Mouse (Mus musculus) kidney, embryonic 16.5 days (tissue): ENCODE results near the gene Mrpl23. TPM values are rescaled to one million over a fixed set of nuclear protein-coding genes. Genes with fewer than 3 reads are reported as not detected.

ENCODE experiments used
- ATAC-seq: fragments of 200-750 bp; cut with Nextera tagmentation; 2 replicates; pipeline ENCODE4 v1.8.0; 2017; ENCODE audit warnings: moderate TSS enrichment; ENCODE audit not compliant: low FRiP score, low TSS enrichment
- H3K27ac ChIP-seq: fragments of 300-500 bp; sonication (generic); 2 replicates; pipeline ENCODE4 v1.5.1; 2014; ENCODE audit warnings: low read length
- H3K27me3 ChIP-seq: fragments of 300-500 bp; sonication (generic); 2 replicates; pipeline ENCODE4 v1.6.1; 2014; ENCODE audit warnings: low read length, control low read depth, mixed read lengths; ENCODE audit not compliant: insufficient read depth
- H3K36me3 ChIP-seq: fragments of 300-500 bp; sonication (generic); 2 replicates; pipeline ENCODE4 v1.6.1; 2014; ENCODE audit warnings: low read length, control low read depth, mixed read lengths; ENCODE audit not compliant: insufficient read depth
- H3K4me1 ChIP-seq: fragments of 300-500 bp; sonication (generic); 2 replicates; pipeline ENCODE4 v1.6.1; 2014; ENCODE audit warnings: low read length, control low read depth, mixed read lengths; ENCODE audit not compliant: insufficient read depth
- H3K4me2 ChIP-seq: fragments of 300-500 bp; sonication (generic); replicated peaks from 2 replicates; pipeline ENCODE4 v1.6.1; 2014; ENCODE audit warnings: low read depth, low read length
- H3K4me3 ChIP-seq: fragments of 300-500 bp; sonication (generic); 2 replicates; pipeline ENCODE4 v1.5.1; 2014; ENCODE audit warnings: mild to moderate bottlenecking, low read length
- H3K9ac ChIP-seq: fragments of 300-500 bp; sonication (generic); replicated peaks from 2 replicates; pipeline ENCODE4 v1.6.1; 2014; ENCODE audit warnings: low read length
- H3K9me3 ChIP-seq: fragments of 300-500 bp; sonication (generic); 2 replicates; pipeline ENCODE4 v1.6.1; 2016; ENCODE audit warnings: low read length, control low read depth
- WGBS: fragments of 180-500 bp; shearing (Covaris S2); extraction: QIAGEN DNeasy Blood & Tissue Kit; methylation state at CpG from one replicate; pipeline ENCODE4 v1.1.7; 2014; 5-methylcytosine and 5-hydroxymethylcytosine counted together
- polyA plus RNA-seq: library from polyadenylated mRNA; unstranded; fragments of >200 nt; fragmentation: Nextera tagmentation; extraction: Ambion mirVana; gene quantifications from 2 replicates; pipeline ENCODE4 v1.2.1, GENCODE M21; 2015

The Mrpl23 gene
- polyA plus RNA-seq, 1 experiment from 2014 or later, result 24.6 TPM

- H3K36me3 ChIP-seq, result no peaks in the 10 kb centered on the region
- ATAC-seq, result no peak
- 76% methylated on average over 7 of the region's 7 CpGs for WGBS
- no peak overlapping the region for H3K27ac ChIP-seq
- no peaks in the 10 kb centered on the region for H3K9me3 ChIP-seq
- H3K4me2 ChIP-seq, result no peak overlapping the region
- H3K9ac ChIP-seq, result no peak overlapping the region
- no peak overlapping the region for H3K4me3 ChIP-seq
- H3K27me3 ChIP-seq, result no peaks in the 10 kb centered on the region
- H3K4me1 ChIP-seq, result peaks cover 44% of the 10 kb centered on the region
Observed at GRCm38 (mm10) chr7:142545967-142546366, 13.5 kb downstream of the Mrpl23 start.

- H3K4me3 ChIP-seq, result no peak overlapping the region
- peaks cover 36% of the 10 kb centered on the region for H3K4me1 ChIP-seq
- peak overlapping the region; percentile 81 for H3K27ac ChIP-seq
- H3K9me3 ChIP-seq, result no peaks in the 10 kb centered on the region
- 0 out of 2 replicates have a peak overlapping the region, but pooled peaks have one; percentile 37 for H3K9ac ChIP-seq
- no peaks in the 10 kb centered on the region for H3K36me3 ChIP-seq
- peak; percentile 36; the same call in 1 of the 2 replicates for ATAC-seq
- no peak overlapping the region for H3K4me2 ChIP-seq
- WGBS, result 43% methylated on average over 2 of the region's 2 CpGs
- H3K27me3 ChIP-seq, result no peaks in the 10 kb centered on the region
Observed at GRCm38 (mm10) chr7:142547874-142548273, 15.4 kb downstream of the Mrpl23 start.

GRCm38 (mm10) chr7:142548706-142549105 lies 16.2 kb downstream of the Mrpl23 start:
- no peak for ATAC-seq
- H3K36me3 ChIP-seq, result no peaks in the 10 kb centered on the region
- H3K27me3 ChIP-seq, result no peaks in the 10 kb centered on the region
- H3K9me3 ChIP-seq, result no peaks in the 10 kb centered on the region
- H3K4me1 ChIP-seq, result peaks cover 36% of the 10 kb centered on the region
- H3K9ac ChIP-seq, result 0 out of 2 replicates have a peak overlapping the region, but pooled peaks have one; percentile 37
- no peak overlapping the region for H3K4me3 ChIP-seq
- WGBS, result 27% methylated on average over 6 of the region's 6 CpGs
- peak overlapping the region; percentile 81 for H3K27ac ChIP-seq
- no peak overlapping the region for H3K4me2 ChIP-seq

- Histone ChIP-seq H3K4me3 (no peak overlapping the region), H3K4me1 (peaks cover 49% of the 10 kb centered on the region), H3K27ac (no peak overlapping the region), H3K27me3 (no peaks in the 10 kb centered on the region), H3K36me3 (no peaks in the 10 kb centered on the region), H3K9ac (no peak overlapping the region), H3K9me3 (no peaks in the 10 kb centered on the region), H3K4me2 (no peak overlapping the region)
- no peak for ATAC-seq
- 82% methylated on average over 10 of the region's 10 CpGs for WGBS
Observed at GRCm38 (mm10) chr7:142549941-142550763, 17.7 kb downstream of the Mrpl23 start.

GRCm38 (mm10) chr7:142550935-142551373 lies 18.5 kb downstream of the Mrpl23 start:
- 83% methylated on average over 14 of the region's 14 CpGs for WGBS
- Histone ChIP-seq H3K4me3 (no peak overlapping the region), H3K9me3 (no peaks in the 10 kb centered on the region), H3K27ac (no peak overlapping the region), H3K4me1 (peaks cover 53% of the 10 kb centered on the region), H3K9ac (no peak overlapping the region), H3K27me3 (no peaks in the 10 kb centered on the region), H3K36me3 (no peaks in the 10 kb centered on the region), H3K4me2 (no peak overlapping the region)
- no peak for ATAC-seq

- Histone ChIP-seq H3K9me3 (no peaks in the 10 kb centered on the region), H3K27ac (no peak overlapping the region), H3K4me2 (no peak overlapping the region), H3K36me3 (no peaks in the 10 kb centered on the region), H3K4me1 (peaks cover 53% of the 10 kb centered on the region), H3K27me3 (no peaks in the 10 kb centered on the region), H3K9ac (no peak overlapping the region; the same call in 1 of the 2 replicates), H3K4me3 (no peak overlapping the region)
- WGBS, result 89% methylated on average over 5 of the region's 5 CpGs
- no peak for ATAC-seq
Observed at GRCm38 (mm10) chr7:142551691-142552090, 19.2 kb downstream of the Mrpl23 start.

- WGBS, result 25% methylated on average over 13 of the region's 13 CpGs
- Histone ChIP-seq H3K4me1 (peaks cover 49% of the 10 kb centered on the region), H3K9me3 (no peaks in the 10 kb centered on the region), H3K9ac (no peak overlapping the region; the same call in 1 of the 2 replicates), H3K36me3 (no peaks in the 10 kb centered on the region), H3K4me3 (no peak overlapping the region), H3K4me2 (no peak overlapping the region), H3K27me3 (no peaks in the 10 kb centered on the region), H3K27ac (peak overlapping the region; percentile 92)
- ATAC-seq, result peak; percentile 39
Observed at GRCm38 (mm10) chr7:142552591-142553416, 20.3 kb downstream of the Mrpl23 start.

- no peaks in the 10 kb centered on the region for H3K9me3 ChIP-seq
- no peaks in the 10 kb centered on the region for H3K36me3 ChIP-seq
- peak overlapping the region; percentile 18; the same call in 1 of the 2 replicates for H3K9ac ChIP-seq
- ATAC-seq, result no peak; the same call in 1 of the 2 replicates
- WGBS, result 17% methylated on average over 11 of the region's 11 CpGs
- H3K4me1 ChIP-seq, result peaks cover 44% of the 10 kb centered on the region
- no peaks in the 10 kb centered on the region for H3K27me3 ChIP-seq
- no peak overlapping the region for H3K4me3 ChIP-seq
- H3K4me2 ChIP-seq, result no peak overlapping the region
- H3K27ac ChIP-seq, result peak overlapping the region; percentile 92
Observed at GRCm38 (mm10) chr7:142553417-142554335, 21.2 kb downstream of the Mrpl23 start.

GRCm38 (mm10) chr7:142554625-142555024 lies 22.1 kb downstream of the Mrpl23 start:
- Histone ChIP-seq H3K27ac (peak overlapping the region; percentile 92), H3K9me3 (no peaks in the 10 kb centered on the region), H3K9ac (no peak overlapping the region), H3K4me2 (no peak overlapping the region), H3K4me1 (peaks cover 39% of the 10 kb centered on the region), H3K27me3 (no peaks in the 10 kb centered on the region), H3K4me3 (no peak overlapping the region), H3K36me3 (no peaks in the 10 kb centered on the region)
- 17% methylated on average over 1 of the region's 1 CpGs for WGBS
- no peak for ATAC-seq
